Mouse (Mus musculus): ENCODE measurements around the gene Pbx4. TPM values are rescaled to one million over a fixed set of nuclear protein-coding genes. Genes with fewer than 3 reads are reported as not detected.

Pbx4 gene
- polyA plus RNA-seq, 1 experiment from 2014 or later, result 62.9 TPM

DNA sequence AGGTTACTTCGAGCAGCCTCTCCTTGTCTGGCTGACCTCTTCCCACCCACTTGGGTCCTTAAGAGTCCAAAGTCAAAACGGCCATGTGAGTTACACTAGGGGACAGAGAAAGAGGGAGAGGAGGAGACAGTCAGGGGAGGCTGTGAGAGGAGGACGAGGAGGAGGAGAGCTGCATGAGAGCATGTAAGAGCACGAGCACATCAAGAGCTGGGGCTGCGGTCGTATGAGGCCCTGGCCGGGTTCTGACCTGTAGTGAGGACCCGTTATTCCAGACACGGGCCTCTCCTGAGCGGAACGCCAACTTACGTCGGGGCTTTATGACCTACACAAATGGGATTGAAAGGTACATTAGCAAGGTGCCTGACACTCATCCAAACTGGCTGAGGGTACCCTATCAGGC is 79.6 kb downstream of the Pbx4 start:
- Histone ChIP-seq H3K9ac (no peak overlapping the region), H3K27me3 (no peaks in the 10 kb centered on the region), H3K4me1 (replicated peaks) (no peaks in the 10 kb centered on the region), H3K4me3 (no peak overlapping the region), H3K27ac (no peak overlapping the region), H3K9me3 (no peaks in the 10 kb centered on the region), H3K4me2 (no peak overlapping the region), H3K36me3 (peaks cover 90% of the 10 kb centered on the region)
- ATAC-seq (ENCODE audit: low FRiP score), result no peak
- 94% methylated on average over 13 of the region's 13 CpGs for WGBS

- no peak overlapping the region for H3K4me2 ChIP-seq
- H3K9ac ChIP-seq, result no peak overlapping the region
- WGBS, result 92% methylated on average over 12 of the region's 12 CpGs
- H3K27me3 ChIP-seq, result no peaks in the 10 kb centered on the region
- no peak overlapping the region for H3K4me3 ChIP-seq
- no peak overlapping the region for H3K27ac ChIP-seq
- peaks cover 94% of the 10 kb centered on the region for H3K36me3 ChIP-seq
- no peaks in the 10 kb centered on the region for H3K9me3 ChIP-seq
- no peaks in the 10 kb centered on the region for H3K4me1 ChIP-seq (replicated peaks)
- ATAC-seq (ENCODE audit: low FRiP score), result no peak
Observed at GRCm38 (mm10) chr8:69912478-69913074, 80.3 kb downstream of the Pbx4 start.

GRCm38 (mm10) chr8:69914526-69914925 is 82.2 kb downstream of the Pbx4 start:
- WGBS, result 87% methylated on average over 4 of the region's 4 CpGs
- Histone ChIP-seq H3K27ac (no peak overlapping the region), H3K36me3 (peaks cover 81% of the 10 kb centered on the region), H3K9ac (0 out of 2 replicates have a peak overlapping the region, but pooled peaks have one; percentile 15), H3K4me1 (replicated peaks) (no peaks in the 10 kb centered on the region), H3K27me3 (no peaks in the 10 kb centered on the region), H3K4me3 (no peak overlapping the region), H3K4me2 (no peak overlapping the region), H3K9me3 (no peaks in the 10 kb centered on the region)
- no peak for ATAC-seq (ENCODE audit: low FRiP score)

DNA sequence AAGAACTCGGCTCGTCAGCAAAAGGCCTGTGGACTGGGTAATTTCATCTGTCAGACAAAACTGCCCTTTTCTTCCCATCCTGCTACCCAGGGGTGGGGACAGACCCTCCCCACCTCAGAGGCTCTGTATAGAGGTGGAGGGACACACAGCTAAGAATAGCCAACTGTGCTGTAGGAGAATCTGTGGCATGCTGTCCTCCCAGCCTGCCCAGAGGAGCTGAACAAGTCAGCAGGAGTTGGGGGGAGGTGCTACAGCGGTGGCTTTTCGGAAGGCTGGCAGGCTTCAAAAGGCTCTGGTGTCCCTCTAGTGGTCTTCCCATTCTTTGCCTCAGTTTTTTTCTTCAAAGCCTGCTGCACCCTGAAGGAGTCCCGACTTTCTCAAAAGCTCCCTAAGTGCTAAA is 83.5 kb downstream of the Pbx4 start:
- Histone ChIP-seq H3K4me2 (no peak overlapping the region), H3K9me3 (no peaks in the 10 kb centered on the region), H3K36me3 (peaks cover 69% of the 10 kb centered on the region), H3K4me3 (no peak overlapping the region), H3K27ac (no peak overlapping the region), H3K27me3 (no peaks in the 10 kb centered on the region), H3K4me1 (replicated peaks) (peaks cover 11% of the 10 kb centered on the region), H3K9ac (peak overlapping the region; percentile 4; the same call in 1 of the 2 replicates)
- no peak for ATAC-seq (ENCODE audit: low FRiP score)
- WGBS, result 44% methylated on average over 5 of the region's 5 CpGs

- ATAC-seq (ENCODE audit: low FRiP score), result no peak
- H3K4me3 ChIP-seq, result no peak overlapping the region
Observed at GRCm38 (mm10) chr8:69918506-69918905, 86.2 kb downstream of the Pbx4 start.

GRCm38 (mm10) chr8:69919010-69919409 is 86.7 kb downstream of the Pbx4 start:
- WGBS, result 72% methylated on average over 1 of the region's 1 CpGs
- H3K9ac ChIP-seq, result no peak overlapping the region
- H3K27ac ChIP-seq, result no peak overlapping the region
- H3K4me3 ChIP-seq, result no peak overlapping the region
- peaks cover 36% of the 10 kb centered on the region for H3K36me3 ChIP-seq
- no peaks in the 10 kb centered on the region for H3K27me3 ChIP-seq
- peaks cover 19% of the 10 kb centered on the region for H3K4me1 ChIP-seq (replicated peaks)
- ATAC-seq (ENCODE audit: low FRiP score), result peak; percentile 65
- H3K4me2 ChIP-seq, result no peak overlapping the region
- no peaks in the 10 kb centered on the region for H3K9me3 ChIP-seq

More at GRCm38 (mm10) chr8:69918506-69918905, 86.2 kb downstream of the Pbx4 start:
- H3K27ac ChIP-seq, result no peak overlapping the region
- no peak overlapping the region for H3K9ac ChIP-seq
- no peaks in the 10 kb centered on the region for H3K27me3 ChIP-seq
- no peak overlapping the region for H3K4me2 ChIP-seq
- H3K36me3 ChIP-seq, result peaks cover 41% of the 10 kb centered on the region
- no peaks in the 10 kb centered on the region for H3K9me3 ChIP-seq
- peaks cover 19% of the 10 kb centered on the region for H3K4me1 ChIP-seq (replicated peaks)

GRCm38 (mm10) chr8:69919876-69920662 is 87.8 kb downstream of the Pbx4 start:
- H3K36me3 ChIP-seq, result peaks cover 25% of the 10 kb centered on the region
- no peak overlapping the region for H3K4me3 ChIP-seq
- no peaks in the 10 kb centered on the region for H3K9me3 ChIP-seq
- H3K27me3 ChIP-seq, result no peaks in the 10 kb centered on the region
- H3K4me2 ChIP-seq, result peak overlapping the region; percentile 20
- H3K9ac ChIP-seq, result peak overlapping the region; percentile 44
- peak overlapping the region; percentile 85 for H3K27ac ChIP-seq
- WGBS, result 47% methylated on average over 11 of the region's 11 CpGs
- ATAC-seq (ENCODE audit: low FRiP score), result peak; percentile 65
- peaks cover 19% of the 10 kb centered on the region for H3K4me1 ChIP-seq (replicated peaks)

GRCm38 (mm10) chr8:69921141-69921540 is 88.8 kb downstream of the Pbx4 start:
- Histone ChIP-seq H3K9me3 (no peaks in the 10 kb centered on the region), H3K4me1 (replicated peaks) (peaks cover 19% of the 10 kb centered on the region), H3K4me3 (no peak overlapping the region), H3K36me3 (peaks cover 16% of the 10 kb centered on the region), H3K27me3 (no peaks in the 10 kb centered on the region), H3K4me2 (no peak overlapping the region), H3K27ac (peak overlapping the region; percentile 85), H3K9ac (peak overlapping the region; percentile 44)
- 94% methylated on average over 2 of the region's 2 CpGs for WGBS
- ATAC-seq (ENCODE audit: low FRiP score), result no peak

Other genes with a start within 250 kb of the Pbx4 start
- gene Zfp868, start 206.9 kb upstream of the Pbx4 start, polyA plus RNA-seq (2015; fragmentation: Nextera tagmentation; extraction: Ambion mirVana), result 42.0 and 47.7 TPM in 2 replicates
- 2.4 and 3.0 TPM in 2 replicates for gene Zfp964, start 178.0 kb upstream of the Pbx4 start, polyA plus RNA-seq (2015; fragmentation: Nextera tagmentation; extraction: Ambion mirVana)
- gene Zfp869, start 121.8 kb upstream of the Pbx4 start, polyA plus RNA-seq (2015; fragmentation: Nextera tagmentation; extraction: Ambion mirVana), result 26.1 and 27.0 TPM in 2 replicates
- 7.8 and 8.6 TPM in 2 replicates for gene Zfp963, start 82.5 kb upstream of the Pbx4 start, polyA plus RNA-seq (2015; fragmentation: Nextera tagmentation; extraction: Ambion mirVana)
- gene Gm20422, start 57.6 kb upstream of the Pbx4 start, polyA plus RNA-seq (2015; fragmentation: Nextera tagmentation; extraction: Ambion mirVana), result 0.34 TPM in 1 of 2 replicates, not detected in the other
- gene Atp13a1, start 41.3 kb upstream of the Pbx4 start, polyA plus RNA-seq (2015; fragmentation: Nextera tagmentation; extraction: Ambion mirVana), result 47.8 and 47.9 TPM in 2 replicates
- 42.9 and 44.0 TPM in 2 replicates for gene Zfp866, start 41.3 kb upstream of the Pbx4 start, polyA plus RNA-seq (2015; fragmentation: Nextera tagmentation; extraction: Ambion mirVana)
- 31.5 and 34.1 TPM in 2 replicates for gene Gmip, start 23.8 kb upstream of the Pbx4 start, polyA plus RNA-seq (2015; fragmentation: Nextera tagmentation; extraction: Ambion mirVana)
- gene Lpar2, start 10.1 kb upstream of the Pbx4 start, polyA plus RNA-seq (2015; fragmentation: Nextera tagmentation; extraction: Ambion mirVana), result 0.78 and 0.83 TPM in 2 replicates
- 3.5 and 3.6 TPM in 2 replicates for gene Cilp2, start 55.2 kb downstream of the Pbx4 start, polyA plus RNA-seq (2015; fragmentation: Nextera tagmentation; extraction: Ambion mirVana)
- gene Tssk6, start 69.7 kb downstream of the Pbx4 start, polyA plus RNA-seq (2015; fragmentation: Nextera tagmentation; extraction: Ambion mirVana), result 3.4 and 4.5 TPM in 2 replicates
- 187 and 198 TPM in 2 replicates for gene Ndufa13, start 70.1 kb downstream of the Pbx4 start, polyA plus RNA-seq (2015; fragmentation: Nextera tagmentation; extraction: Ambion mirVana)
- gene Yjefn3, start 70.2 kb downstream of the Pbx4 start, polyA plus RNA-seq (2015; fragmentation: Nextera tagmentation; extraction: Ambion mirVana), result 12.3 and 12.8 TPM in 2 replicates
- gene Gatad2a, start 163.9 kb downstream of the Pbx4 start, polyA plus RNA-seq (2015; fragmentation: Nextera tagmentation; extraction: Ambion mirVana), result 25.0 and 26.6 TPM in 2 replicates
- 72.0 and 80.7 TPM in 2 replicates for gene Mau2, start 210.2 kb downstream of the Pbx4 start, polyA plus RNA-seq (2015; fragmentation: Nextera tagmentation; extraction: Ambion mirVana)
- gene Sugp1, start 210.3 kb downstream of the Pbx4 start, polyA plus RNA-seq (2015; fragmentation: Nextera tagmentation; extraction: Ambion mirVana), result 61.0 and 68.6 TPM in 2 replicates
- 1.9 TPM in 2 replicates for gene Tm6sf2, start 240.4 kb downstream of the Pbx4 start, polyA plus RNA-seq (2015; fragmentation: Nextera tagmentation; extraction: Ambion mirVana)